Mouse (Mus musculus): ENCODE measurements around the gene Fbxo39.

The Fbxo39 gene

DNA sequence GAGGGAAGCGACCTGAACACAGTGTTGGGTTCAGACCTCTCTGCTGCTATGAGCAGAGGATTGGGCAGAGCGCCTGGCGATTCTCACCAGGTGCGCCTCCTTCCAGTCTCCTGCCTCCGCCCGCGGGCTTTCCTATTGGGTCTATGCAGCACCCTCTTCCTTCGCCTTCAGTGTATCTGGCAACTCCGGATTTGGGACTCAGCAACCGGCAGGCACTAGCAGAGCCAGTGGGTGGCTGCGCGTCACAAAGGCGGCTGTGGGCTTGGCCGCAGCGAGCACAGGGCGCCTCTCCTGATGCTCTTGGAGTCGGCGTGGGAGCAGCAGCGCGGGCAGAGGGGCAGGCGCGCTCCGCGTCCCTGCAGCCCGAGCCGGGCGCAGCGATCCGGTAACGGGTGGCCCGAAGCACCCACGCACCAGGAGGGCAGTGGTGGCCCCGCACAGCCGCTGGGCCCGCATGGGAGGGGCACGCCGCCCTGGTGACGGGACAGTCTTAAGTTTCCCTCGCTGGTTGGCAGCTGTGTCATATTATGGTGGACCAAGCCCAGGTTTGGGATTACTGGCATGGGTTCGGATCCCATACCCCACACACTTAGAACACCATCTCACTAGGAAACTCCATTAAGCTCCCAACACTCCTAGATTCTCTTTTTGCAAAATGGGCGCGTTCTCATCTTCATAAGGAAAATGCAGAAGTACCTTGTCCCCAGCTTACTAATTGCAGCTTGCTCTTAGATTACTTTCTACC lies at the start of gene Fbxo39:
TSS of gene Fbxo39 (plus strand) at position 294 of the 745 bp plus-strand sequence.
- no peak for DNase-seq (ENCODE audit: low spot score)

DNA sequence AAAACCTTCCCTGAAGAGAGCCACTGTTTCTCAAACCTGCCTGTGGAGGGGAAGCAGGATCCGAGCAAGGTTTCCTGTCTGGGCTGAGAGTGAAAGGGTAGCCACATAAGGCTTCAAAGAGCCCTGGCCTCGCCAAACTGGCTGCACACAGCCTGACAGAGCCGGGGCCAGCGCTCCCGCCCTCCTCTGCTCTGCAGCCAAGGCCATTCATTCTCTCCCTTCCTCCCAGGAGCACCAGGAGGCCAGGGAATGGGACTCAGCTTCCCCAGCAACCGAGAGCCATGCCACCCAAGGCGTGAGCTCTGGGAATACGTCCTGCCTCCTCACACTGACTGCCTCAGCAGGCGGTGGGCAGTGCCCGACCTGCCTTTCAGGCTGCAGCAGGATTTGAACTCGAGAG lies 48.8 kb upstream of the Fbxo39 start:
- no peak for DNase-seq (ENCODE audit: low spot score)

DNA sequence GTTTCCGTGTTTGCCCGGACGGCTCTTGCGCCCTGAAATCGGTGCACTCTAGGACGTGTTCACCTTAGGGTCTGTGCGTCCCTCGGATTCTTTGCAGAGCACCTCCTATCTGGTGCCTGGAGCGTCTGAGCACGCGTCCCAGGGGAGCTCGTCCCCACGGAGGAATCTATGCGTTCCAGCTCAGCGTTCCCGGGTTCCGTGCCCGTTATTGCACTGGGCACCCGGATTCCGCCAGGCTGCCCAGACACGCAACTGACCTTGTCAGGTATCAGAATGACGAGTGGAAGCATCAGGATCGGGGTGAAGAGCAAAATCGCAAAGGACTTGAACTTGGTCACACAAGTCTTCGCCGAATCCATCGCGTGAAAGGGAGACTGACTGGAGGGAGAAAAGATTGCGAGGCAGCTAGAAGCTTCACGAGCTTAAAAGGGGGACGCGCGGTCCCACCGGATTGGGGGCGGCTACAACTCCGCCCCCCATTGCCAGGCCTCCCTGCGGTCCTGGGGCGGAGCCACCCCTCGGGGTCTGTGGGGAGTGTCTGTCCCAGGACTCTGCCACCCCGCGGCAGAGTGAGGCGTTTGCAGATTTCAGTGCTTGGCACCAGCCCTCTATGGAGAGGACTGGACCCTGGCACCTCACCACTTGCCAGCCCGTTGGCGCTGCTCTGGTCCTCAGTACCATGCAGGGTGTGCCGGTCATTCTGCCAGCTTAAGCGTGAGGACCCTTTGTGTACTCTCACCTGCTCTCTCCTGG lies 47.9 kb upstream of the Fbxo39 start:
- DNase-seq (ENCODE audit: low spot score), result peak; percentile 41

DNA sequence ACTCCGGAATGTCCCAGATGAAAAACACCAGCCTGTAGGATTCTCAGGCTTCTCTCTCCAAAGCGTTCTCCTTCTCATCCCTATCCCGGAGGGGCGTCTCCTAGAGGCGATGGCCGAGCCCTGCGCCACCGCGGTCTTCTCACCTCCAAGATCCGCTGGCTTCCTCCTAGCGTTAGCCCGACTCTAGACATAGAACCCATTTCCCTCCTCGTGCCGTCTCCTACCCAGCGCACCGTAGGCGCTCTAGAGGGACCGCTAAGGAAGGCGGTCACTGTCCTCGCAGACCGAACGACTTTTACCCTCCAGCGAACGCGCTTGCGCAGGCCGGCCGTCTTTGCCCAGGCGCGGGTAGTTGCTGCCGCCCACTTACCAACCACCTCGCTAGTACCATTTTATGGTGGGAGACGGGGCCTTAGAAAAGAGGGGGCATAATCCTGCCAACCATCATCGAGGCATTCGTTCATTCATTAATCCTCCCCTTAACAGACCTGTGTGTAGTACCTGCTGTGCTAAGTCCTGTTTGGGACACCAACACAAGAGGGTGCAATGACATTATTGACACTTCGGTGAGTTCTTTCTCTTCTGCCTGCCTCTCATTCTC lies 47.2 kb upstream of the Fbxo39 start, which contains the start of gene Slc13a5:
TSS of gene Slc13a5 (minus strand) at position 263 of the 601 bp plus-strand sequence.
- DNase-seq (ENCODE audit: low spot score), result no peak

DNA sequence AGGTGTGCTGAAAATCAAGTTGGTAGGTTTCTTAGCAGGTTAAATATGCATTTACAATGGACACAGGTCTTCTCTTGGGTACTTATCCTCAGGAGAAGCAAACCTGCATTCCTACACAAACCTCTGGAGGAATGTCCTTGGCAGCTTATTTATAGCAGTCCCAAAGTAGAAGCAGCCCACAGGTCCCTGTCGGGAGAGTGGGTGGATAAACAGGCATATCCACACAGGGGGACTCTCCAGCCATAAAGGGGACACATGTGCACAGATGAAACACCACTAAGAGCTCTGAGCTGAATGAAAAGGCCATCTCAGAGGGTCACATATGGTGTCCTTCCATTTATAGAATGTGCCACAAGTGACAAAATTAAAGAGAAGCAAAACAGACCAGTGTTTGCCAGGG lies 42.5 kb upstream of the Fbxo39 start:
- no peak for DNase-seq (ENCODE audit: low spot score)

DNA sequence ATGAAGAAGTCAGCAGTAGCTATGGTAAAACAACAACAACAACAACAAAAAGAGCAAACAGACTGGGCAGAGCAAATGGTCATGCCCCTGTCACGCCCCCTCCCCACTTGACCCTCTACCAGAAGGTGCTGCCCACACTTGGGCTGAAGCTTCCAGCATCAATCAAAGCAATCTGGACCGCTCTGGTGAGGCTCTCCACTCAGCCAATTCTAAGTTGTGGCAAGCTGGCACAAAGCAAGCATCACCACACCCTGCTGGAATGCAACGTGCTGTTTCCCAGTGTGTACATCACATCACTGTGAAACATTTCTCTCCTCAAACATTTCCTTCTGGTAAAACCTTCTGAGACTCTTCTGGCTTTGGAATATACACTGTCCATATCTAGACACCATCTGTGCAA lies 40.9 kb upstream of the Fbxo39 start:
- no peak for DNase-seq (ENCODE audit: low spot score)

DNA sequence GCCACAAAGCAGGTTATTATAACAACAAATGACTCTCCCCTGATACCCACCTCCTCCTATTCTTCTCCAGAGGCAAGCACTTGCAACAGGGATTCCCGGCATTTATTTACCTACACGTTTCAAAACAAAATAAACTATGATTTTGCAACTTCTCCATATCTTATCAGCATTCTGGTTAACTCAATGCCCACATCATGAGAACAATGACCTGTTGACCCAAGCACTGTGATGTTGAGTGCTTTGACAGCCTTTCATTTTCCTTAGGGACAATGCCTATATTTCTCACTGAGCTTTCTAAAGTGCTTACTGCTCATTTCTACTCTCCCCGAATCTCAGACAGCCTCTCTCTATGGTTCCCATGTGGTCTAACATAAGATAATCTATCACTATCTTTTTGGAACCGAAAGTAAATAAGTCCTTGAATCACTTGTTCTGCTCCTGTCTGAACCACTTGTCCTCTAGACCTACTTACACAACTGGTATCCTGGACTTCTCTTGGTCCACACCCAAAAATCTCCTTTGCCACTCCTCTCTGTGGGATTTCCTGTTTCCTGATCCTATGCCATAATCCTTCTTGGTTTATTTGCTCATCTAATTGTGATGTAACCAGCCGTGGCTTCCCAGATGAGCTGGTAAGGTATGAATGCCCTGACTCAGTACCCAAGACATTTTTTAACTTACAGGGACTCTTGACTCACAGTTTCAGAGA lies 32.9 kb upstream of the Fbxo39 start:
- DNase-seq (ENCODE audit: low spot score), result no peak

DNA sequence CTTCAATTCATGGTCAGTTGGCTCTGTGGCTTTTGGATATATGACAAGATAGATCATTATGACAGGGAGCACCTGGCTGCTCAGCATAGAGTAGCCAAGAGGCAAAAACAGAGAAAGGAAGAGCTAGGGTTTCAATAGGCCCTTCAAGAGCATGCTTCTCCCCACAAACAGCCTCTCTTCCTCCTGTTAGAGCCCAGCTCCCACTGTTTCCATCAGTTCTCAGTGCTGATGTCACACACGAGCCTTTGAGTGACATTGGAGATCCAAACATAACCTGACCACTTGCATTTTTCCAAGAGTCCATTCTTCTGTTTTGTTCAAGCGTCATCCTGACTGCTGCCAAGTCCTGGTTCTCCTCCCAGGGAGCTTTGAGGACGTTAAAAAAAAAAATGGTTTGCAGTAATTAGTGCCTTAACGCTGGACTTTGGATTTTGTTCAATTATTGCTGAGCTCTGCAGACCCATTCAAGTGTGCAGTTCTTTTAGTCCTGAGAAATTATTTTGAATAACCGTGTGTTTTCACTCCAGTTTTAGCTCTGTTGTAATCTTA lies 32.3 kb upstream of the Fbxo39 start:
- no peak for DNase-seq (ENCODE audit: low spot score)

DNA sequence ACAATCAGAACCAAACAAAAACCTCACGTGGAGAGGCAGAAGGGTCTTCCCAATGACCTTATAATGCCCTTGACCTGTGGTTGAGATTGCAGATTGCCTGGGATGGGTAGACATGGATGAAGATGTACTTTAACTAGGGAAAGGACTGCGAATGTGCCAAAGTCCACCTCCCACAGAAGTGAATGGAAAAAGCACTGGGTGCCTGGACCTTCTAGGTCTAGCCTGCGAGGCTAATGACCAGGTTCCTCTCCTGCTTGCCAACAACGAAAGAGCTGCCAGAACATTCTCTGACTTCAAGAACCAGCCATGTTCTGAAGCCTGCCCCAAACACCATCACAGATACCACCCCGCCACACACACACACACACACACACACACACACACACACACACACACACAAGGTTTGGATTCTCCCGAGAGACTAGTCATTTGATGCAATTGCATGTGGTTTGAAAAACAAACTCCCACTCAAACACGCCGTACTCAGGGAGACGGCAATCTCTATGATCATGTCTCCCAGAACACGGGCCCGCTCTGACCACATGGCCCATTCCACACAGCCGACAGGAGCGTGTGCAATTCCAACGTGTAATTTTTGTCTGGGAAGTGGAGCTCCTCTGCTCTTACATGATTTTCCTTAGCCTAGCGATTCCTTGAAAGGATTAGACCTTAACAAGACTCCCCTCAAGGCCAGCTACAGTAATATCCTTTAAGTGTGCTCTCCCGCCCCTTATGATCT lies 30.6 kb upstream of the Fbxo39 start:
- DNase-seq (ENCODE audit: low spot score), result no peak

DNA sequence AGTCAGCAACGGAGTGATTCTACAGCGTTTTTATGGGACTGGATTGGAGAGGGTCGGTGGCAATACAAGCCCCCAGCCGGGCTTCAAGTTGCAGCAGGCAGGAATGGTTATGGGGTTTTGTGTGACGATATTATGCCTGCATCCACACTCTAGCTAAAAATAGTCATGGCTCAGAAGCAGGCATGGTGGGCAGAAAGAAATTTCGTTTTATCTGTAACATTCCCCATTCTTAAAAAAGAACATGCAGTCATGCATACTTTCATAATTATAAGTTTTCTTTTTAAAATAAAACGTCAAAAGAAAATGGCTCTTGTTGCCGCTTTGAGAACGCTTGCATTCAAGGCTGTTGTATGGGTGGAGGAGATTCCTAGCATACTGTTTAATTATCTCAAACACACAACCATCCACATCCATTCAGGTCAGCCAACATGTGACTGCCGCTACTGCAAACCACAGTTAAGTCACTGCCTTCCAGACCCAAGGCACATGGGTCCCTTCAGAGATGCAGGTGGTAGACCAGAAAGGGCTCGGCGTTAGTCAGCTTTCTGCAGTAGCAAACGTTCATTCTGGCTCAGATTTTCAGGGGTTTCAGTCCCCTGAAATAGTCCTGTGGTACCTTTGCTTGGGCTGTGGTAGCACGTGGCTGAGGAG lies 29.6 kb upstream of the Fbxo39 start:
- DNase-seq (ENCODE audit: low spot score), result no peak

DNA sequence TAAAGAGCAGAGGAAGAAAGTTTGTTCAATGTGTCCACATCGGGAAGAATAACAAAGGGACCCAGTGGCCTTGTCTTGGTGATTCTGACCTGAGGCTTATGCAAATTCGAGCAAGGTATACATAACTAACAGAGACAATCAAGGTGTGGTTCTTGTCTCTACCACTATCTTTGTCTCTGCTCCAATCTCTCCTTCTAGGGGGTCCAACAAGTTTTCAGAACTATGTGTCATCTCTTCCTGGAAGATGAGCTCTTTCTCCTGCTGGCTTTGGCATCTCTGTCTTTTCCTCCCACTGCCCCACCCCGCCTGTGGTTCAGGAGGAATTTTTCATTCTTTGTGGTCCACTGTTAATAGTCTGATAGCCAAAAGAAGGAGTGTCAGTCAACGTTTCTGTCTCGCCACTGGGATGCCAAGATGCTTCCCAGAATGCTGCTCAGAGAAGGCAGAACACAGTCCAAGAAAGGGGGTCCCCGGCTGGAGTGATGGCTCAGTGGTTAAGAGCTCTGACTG lies 28.2 kb upstream of the Fbxo39 start:
- no peak for DNase-seq (ENCODE audit: low spot score)

DNA sequence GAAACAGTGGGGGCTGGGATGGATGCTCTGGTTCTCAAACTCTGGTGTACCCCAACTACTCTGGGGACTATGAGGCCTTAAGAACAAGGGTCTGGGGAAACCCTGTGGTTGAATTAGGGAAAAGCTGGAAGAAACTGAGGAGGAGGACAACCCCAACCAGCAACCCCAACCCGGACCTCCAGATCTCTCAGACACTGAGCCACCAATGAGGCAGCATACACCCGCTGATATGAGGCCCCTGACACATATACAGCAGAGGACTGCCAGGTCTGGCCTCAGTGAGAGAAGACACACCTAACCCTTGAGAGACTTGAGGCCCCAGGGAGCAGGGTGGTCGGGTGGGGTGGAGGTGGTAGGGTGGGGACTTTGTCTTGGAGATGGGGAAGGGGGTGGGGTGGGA lies 27.6 kb upstream of the Fbxo39 start:
- DNase-seq (ENCODE audit: low spot score), result no peak

DNA sequence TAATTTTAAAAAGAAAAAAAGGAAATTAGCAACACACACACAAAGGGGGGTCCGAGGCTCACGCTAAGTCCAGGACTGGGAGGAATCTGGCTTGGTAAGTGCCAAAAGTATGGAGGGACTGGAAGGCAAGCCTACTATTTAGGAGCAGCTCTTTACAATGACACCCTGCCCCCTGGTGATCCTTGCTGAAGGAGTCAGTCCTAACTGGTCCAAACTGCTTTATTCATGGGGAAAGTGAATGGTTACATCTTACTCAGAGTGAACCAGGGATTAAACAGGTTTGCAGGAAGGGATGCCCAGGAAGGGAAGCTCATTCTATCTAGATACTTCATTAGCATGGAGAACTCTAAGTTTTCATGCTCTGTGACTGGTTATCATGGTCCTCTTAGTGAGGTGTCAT lies 27.1 kb upstream of the Fbxo39 start:
- DNase-seq (ENCODE audit: low spot score), result no peak

DNA sequence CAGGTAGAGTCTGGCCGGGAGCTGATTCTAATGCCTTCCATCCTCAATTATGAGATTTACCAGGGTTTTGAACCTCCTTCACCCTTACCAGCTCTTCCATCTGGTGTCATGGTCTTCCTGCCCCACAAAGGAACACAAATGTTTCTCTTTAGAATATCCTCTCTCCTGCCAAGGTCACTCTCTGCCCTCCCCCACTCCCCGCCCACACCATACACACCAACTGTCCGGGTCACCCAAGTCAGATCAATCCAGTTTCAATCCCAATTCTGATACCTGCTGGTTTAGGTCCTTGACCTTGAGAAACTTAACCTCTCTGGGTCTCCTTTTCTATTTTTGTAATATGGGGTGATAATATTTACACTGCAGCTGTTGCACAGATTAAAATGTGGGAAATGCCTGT lies 26.7 kb upstream of the Fbxo39 start:
- DNase-seq (ENCODE audit: low spot score), result no peak

DNA sequence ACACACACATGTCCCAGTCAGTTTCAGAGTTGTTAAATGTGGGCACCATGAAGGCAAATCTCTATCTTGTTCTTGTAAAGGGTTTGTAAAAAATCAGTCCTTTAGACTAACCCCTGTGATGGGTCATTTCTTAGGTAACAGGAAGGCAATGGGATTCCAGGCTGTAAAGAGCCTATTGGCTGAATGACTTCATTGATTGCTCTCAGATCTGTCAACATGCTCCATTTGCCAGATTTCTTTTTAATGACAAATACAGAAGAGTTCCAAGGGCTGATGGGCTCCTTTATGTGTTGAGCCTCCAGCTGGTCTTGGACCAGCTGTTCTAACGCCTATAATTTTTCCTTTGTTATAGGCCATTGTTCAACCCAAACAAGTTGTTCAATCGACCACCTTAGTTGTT lies 21.1 kb upstream of the Fbxo39 start:
- DNase-seq (ENCODE audit: low spot score), result no peak

DNA sequence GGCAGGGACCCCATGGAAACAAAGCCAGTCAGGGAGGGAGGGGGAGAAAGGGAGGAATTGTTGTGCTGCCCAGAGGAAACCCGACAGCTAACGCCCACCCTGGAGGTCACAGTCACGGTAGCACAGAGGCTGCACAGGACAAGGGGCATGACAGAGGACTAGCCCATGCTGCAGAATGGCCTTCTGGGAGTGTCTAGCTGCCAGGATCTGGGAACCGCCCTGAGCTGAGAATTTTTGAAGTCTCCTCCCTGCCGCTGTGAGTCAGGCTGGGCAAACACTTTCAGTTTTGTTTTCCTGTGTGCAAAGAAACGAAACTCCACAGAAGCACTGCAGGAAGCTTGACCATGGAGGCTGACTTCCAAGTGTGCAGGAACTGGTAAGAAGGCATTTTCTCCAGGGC lies 12.9 kb upstream of the Fbxo39 start, which contains the start of gene Xaf1:
TSS of gene Xaf1 (plus strand) at position 296 of the 400 bp plus-strand sequence.
- DNase-seq (ENCODE audit: low spot score), result peak; percentile 43

DNA sequence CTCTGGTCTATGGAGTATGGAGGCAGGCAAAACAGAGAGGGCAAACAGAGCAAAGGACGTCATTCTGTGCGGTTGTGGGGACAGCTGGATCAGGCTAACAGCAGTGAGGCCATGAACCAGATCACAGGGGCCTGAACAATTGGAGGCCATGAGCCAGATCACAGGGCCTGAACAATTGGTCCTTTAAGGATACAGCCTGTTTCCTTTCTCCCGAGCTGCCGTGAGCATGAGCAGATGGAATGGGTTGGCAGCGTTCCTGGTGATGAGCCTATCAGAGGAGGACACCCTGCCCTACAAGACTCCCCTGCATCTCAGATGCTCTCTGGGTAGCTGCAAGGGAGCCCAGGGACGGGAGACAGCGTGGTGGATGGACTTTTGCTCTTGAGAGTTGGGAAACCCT lies 12.0 kb upstream of the Fbxo39 start:
- no peak for DNase-seq (ENCODE audit: low spot score)

DNA sequence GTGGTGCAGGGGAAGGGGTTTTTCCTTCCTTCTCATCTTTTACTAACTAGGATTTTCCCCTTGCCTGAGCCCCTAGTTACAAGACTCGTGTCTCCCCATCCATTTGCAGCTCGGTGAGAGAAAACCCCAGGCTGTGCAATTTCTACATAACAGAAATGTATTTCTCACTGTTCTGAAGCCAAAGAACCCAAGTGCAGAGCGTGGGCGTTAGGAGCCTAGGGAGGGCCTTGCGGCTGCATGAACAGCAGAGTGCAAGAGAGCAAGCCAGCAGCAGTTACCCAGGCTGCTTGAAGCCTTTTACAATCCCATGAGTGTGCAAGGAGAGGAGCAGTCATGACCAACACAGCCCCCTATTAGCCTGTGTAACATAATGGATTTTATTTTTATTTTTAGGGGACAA lies 6.8 kb upstream of the Fbxo39 start:
- no peak for DNase-seq (ENCODE audit: low spot score)

DNA sequence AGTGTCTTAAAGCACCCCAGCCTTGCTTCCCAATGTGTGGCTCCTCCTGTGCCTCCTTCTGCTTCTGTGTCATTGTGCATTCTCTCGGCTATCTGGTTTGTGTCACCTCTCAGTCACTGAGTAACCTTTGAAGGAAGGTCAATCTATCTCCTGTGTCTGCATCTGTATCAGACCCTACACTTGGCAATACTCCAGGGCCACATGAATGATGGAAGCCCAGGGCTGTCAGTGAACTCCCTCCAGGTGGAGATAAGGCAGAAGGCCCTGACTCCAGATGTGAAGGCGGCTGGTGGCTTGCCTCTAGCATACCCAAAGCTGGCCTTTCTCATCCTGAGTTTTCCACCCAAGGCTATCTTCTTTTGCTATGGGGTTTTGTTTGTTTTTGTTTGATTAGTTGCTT lies 5.3 kb upstream of the Fbxo39 start:
- DNase-seq (ENCODE audit: low spot score), result no peak

DNA sequence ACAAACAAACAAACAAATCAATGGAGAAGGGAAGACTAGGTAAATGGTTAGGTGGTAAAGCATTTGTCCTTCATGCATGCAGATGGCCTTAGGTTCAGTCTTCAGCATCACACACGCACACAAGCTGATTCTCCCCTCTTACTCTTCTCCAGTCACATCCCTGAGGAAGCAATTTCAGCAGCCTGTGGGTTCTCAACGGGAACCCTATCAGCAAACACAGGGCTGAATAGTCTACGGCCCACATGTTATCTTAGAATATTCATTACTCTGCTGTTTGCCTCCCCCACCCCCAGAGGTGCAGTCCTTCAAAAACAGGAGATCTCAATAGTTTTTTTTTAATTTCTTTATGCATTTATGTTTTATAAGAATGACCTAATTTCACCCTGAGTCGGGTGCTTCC lies 3.8 kb upstream of the Fbxo39 start:
- DNase-seq (ENCODE audit: low spot score), result no peak

All from ovary, postnatal 14 days (tissue).